Mouse (Mus musculus) kidney, postnatal 0 days (tissue): ENCODE measurements at regions not wholly inside any gene's neighbourhood (a gene's known extent, or its start where the extent isn't known, plus 50 kb on each side); places are given as distances from the start of the nearest gene placed in this dataset.

ENCODE experiments used
- ATAC-seq: fragments of 200-750 bp; cut with Nextera tagmentation; replicated peaks from 2 replicates; pipeline ENCODE4 v1.8.0; 2017; ENCODE audit warnings: low read depth, moderate number of reproducible peaks, moderate TSS enrichment, moderate library complexity; ENCODE audit not compliant: low FRiP score
- DNase-seq: peaks from one replicate; pipeline ENCODE4 v3.0.0-alpha.2; 2016; ENCODE audit warnings: low spot score
- H3K27ac ChIP-seq: fragments of 300-500 bp; sonication (generic); 2 replicates; pipeline ENCODE4 v1.5.1; 2014; ENCODE audit warnings: mild to moderate bottlenecking
- H3K27me3 ChIP-seq: fragments of 300-500 bp; sonication (generic); 2 replicates; pipeline ENCODE4 v1.6.1; 2014; ENCODE audit warnings: low read length, mixed read lengths; ENCODE audit not compliant: insufficient read depth
- H3K36me3 ChIP-seq: fragments of 300-500 bp; sonication (generic); 2 replicates; pipeline ENCODE4 v1.6.1; 2014; ENCODE audit warnings: low read length, mixed read lengths; ENCODE audit not compliant: insufficient read depth
- H3K4me1 ChIP-seq: fragments of 300-500 bp; sonication (generic); replicated peaks from 2 replicates; pipeline ENCODE4 v1.6.1; 2014; ENCODE audit warnings: antibody characterized with exemption, low read length, mixed read lengths; ENCODE audit not compliant: insufficient read depth
- H3K4me2 ChIP-seq: fragments of 300-500 bp; sonication (generic); 2 replicates; pipeline ENCODE4 v1.6.1; 2014; ENCODE audit warnings: mild to moderate bottlenecking, low read length, moderate library complexity, mixed read lengths
- H3K4me3 ChIP-seq: fragments of 300-500 bp; sonication (generic); replicated peaks from 2 replicates; pipeline ENCODE4 v1.5.1; 2014; ENCODE audit warnings: low read depth, low read length
- H3K9ac ChIP-seq: fragments of 300-500 bp; sonication (generic); 2 replicates; pipeline ENCODE4 v1.6.1; 2014; ENCODE audit warnings: low read depth, low read length
- H3K9me3 ChIP-seq: fragments of 300-500 bp; sonication (generic); replicated peaks from 2 replicates; pipeline ENCODE4 v1.6.1; 2016; ENCODE audit warnings: low read length, inconsistent platforms, mixed read lengths
- CTCF ChIP-seq: IDR thresholded peaks from 2 replicates; pipeline ENCODE4 v1.5.1; 2016; ENCODE audit warnings: antibody characterized with exemption, low read depth, mild to moderate bottlenecking, moderate library complexity
- WGBS: fragments of 180-500 bp; shearing (Covaris S2); extraction: QIAGEN DNeasy Blood & Tissue Kit; methylation state at CpG from one replicate; pipeline ENCODE4 v1.1.7; 2014; 5-methylcytosine and 5-hydroxymethylcytosine counted together

DNA sequence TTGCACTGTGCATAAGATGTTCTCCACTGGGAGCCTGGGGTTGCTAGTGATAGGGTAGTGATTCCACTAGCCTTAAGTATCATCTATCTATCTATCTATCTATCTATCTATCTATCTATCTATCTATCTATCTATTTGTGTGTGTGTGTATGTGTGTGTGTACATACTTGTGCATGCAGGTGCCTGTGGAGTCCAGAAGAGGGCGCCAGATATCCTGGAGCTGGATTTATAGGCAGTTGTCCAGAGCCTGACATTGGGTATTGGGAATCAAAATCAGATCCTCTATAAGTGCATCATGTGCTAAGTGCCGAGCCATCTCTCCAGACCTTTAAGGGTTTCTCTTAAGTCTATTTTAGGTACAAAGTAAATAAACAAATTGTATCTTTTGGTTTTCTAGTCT is 175.0 kb upstream of the Eif4g2 start:
- 82% methylated on average over 2 of the region's 2 CpGs for WGBS
- ATAC-seq, result no peak
- Histone ChIP-seq H3K4me1 (no peaks in the 10 kb centered on the region), H3K9me3 (no peaks in the 10 kb centered on the region), H3K9ac (no peak overlapping the region), H3K27ac (no peak overlapping the region), H3K27me3 (no peaks in the 10 kb centered on the region), H3K4me2 (no peak overlapping the region), H3K36me3 (no peaks in the 10 kb centered on the region), H3K4me3 (no peak overlapping the region)
- DNase-seq, result no peak
- peak; percentile 19; the same call in 1 of the 2 replicates for TF ChIP-seq CTCF

DNA sequence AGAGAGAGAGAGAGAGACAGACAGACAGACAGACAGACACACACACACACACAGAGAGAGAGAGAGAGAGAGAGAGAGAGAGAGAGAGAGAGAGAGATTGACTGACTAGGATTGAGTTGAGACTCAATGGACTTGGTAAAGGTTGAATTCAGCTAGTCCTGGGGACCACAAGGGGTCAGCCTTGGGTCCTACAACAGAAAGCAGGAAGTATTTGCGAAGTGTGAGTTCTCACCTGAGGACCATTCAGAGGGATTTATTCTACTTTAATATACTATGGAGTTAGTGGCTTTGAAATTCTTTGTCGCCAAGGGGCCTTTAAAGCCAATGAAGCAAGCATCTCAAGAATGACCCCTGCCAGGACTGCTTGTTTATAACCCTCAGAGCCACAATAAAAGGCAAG is 173.4 kb upstream of the Eif4g2 start:
- H3K9me3 ChIP-seq, result no peaks in the 10 kb centered on the region
- DNase-seq (no peak), ATAC-seq (no peak)
- H3K27me3 ChIP-seq, result no peaks in the 10 kb centered on the region
- WGBS, result 55% methylated on average over 2 of the region's 2 CpGs
- H3K4me2 ChIP-seq, result no peak overlapping the region
- no peak overlapping the region for H3K27ac ChIP-seq
- peak; percentile 51; the same call in 1 of the 2 replicates for TF ChIP-seq CTCF
- no peak overlapping the region for H3K4me3 ChIP-seq
- no peaks in the 10 kb centered on the region for H3K4me1 ChIP-seq
- H3K9ac ChIP-seq, result no peak overlapping the region
- no peaks in the 10 kb centered on the region for H3K36me3 ChIP-seq

DNA sequence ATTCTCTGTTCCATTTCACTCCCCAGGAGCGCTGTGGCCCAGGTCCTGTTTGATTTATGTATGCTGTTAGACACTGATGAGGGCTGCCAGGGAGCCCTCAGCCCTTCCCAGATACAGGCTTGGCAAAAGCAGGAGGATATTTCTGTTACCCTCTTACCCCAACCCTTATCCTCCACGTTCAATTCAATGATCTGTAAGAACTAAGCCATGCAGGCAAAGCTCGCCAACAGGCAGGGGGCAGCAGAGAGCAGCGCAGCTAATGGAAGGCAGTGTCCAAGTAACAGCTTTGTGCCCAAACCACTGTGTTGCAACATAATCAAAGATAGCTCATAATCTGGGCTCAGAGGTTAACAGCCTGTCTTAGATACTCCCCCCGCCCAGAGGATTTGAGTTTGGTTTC is 166.8 kb upstream of the Eif4g2 start:
- Histone ChIP-seq H3K4me2 (no peak overlapping the region), H3K27me3 (no peaks in the 10 kb centered on the region), H3K27ac (no peak overlapping the region), H3K4me1 (no peaks in the 10 kb centered on the region), H3K36me3 (no peaks in the 10 kb centered on the region), H3K9ac (no peak overlapping the region), H3K4me3 (no peak overlapping the region), H3K9me3 (no peaks in the 10 kb centered on the region)
- WGBS, result 25% methylated on average over 5 of the region's 5 CpGs
- DNase-seq (peak; percentile 67), ATAC-seq (no peak)
- peak; percentile 99 for TF ChIP-seq CTCF

DNA sequence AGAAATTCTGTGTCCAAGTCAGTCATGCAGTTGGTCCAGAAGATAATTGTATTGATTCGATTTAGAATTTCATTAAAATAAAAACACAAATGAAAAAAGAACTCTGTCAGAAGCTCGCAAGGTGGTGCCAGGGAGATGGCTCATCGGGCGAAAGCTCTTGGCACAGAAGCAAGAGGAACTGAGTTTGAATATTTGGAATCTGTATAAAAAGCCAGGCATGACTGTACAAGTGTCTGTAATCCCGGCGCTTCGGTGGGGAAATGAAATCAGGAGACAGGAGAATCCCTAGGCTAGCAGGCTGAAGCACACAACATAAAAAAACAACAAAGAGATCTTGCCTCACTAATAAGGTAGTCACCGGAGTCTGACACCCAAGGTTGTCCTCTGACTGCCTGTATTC is 162.7 kb upstream of the Eif4g2 start:
- no peaks in the 10 kb centered on the region for H3K27me3 ChIP-seq
- H3K9me3 ChIP-seq, result no peaks in the 10 kb centered on the region
- H3K4me2 ChIP-seq, result no peak overlapping the region
- H3K4me1 ChIP-seq, result no peaks in the 10 kb centered on the region
- no peak overlapping the region for H3K4me3 ChIP-seq
- DNase-seq (no peak), ATAC-seq (no peak)
- no peaks in the 10 kb centered on the region for H3K36me3 ChIP-seq
- 94% methylated on average over 8 of the region's 8 CpGs for WGBS
- H3K9ac ChIP-seq, result no peak overlapping the region
- H3K27ac ChIP-seq, result no peak overlapping the region
- TF ChIP-seq CTCF, result no peak

DNA sequence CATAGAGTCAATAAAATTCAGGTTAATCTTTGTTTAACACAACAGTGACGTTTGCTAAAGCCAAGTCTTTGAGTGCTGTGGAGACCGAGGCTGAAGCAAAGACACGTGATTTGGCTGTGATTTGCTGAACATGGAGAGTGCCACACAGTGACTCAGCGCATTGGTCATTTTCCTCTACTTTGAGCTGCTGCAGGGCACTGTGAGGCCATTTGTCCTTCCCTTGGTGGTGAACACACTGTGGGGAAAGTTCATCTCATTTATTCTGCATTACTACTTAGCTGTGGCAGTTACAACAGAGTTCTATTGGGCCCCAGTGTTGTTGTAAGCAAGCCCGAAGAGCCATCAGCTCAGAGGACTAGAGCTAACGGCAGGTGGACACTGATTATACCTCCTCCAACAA is 162.2 kb upstream of the Eif4g2 start:
- Histone ChIP-seq H3K9me3 (no peaks in the 10 kb centered on the region), H3K9ac (no peak overlapping the region), H3K4me2 (no peak overlapping the region), H3K4me3 (no peak overlapping the region), H3K27ac (no peak overlapping the region), H3K27me3 (no peaks in the 10 kb centered on the region), H3K36me3 (no peaks in the 10 kb centered on the region), H3K4me1 (no peaks in the 10 kb centered on the region)
- ATAC-seq (no peak), DNase-seq (no peak)
- WGBS, result 74% methylated on average over 6 of the region's 6 CpGs
- no peak for TF ChIP-seq CTCF

GRCm38 (mm10) chr7:111243831-111244230 is 161.0 kb upstream of the Eif4g2 start:
- H3K4me2 ChIP-seq, result no peak overlapping the region
- no peaks in the 10 kb centered on the region for H3K4me1 ChIP-seq
- no peaks in the 10 kb centered on the region for H3K9me3 ChIP-seq
- no peak overlapping the region for H3K27ac ChIP-seq
- DNase-seq (no peak), ATAC-seq (no peak)
- no peak overlapping the region for H3K4me3 ChIP-seq
- H3K36me3 ChIP-seq, result no peaks in the 10 kb centered on the region
- H3K9ac ChIP-seq, result no peak overlapping the region
- no peak for TF ChIP-seq CTCF
- no peaks in the 10 kb centered on the region for H3K27me3 ChIP-seq
- 63% methylated on average over 1 of the region's 1 CpGs for WGBS

GRCm38 (mm10) chr7:111242646-111243045 is 159.8 kb upstream of the Eif4g2 start:
- H3K4me1 ChIP-seq, result no peaks in the 10 kb centered on the region
- no peak for TF ChIP-seq CTCF
- H3K27ac ChIP-seq, result no peak overlapping the region
- no peak overlapping the region for H3K4me2 ChIP-seq
- DNase-seq, result no peak
- H3K9ac ChIP-seq, result no peak overlapping the region
- no peaks in the 10 kb centered on the region for H3K27me3 ChIP-seq
- no peak overlapping the region for H3K4me3 ChIP-seq
- 50% methylated on average over 10 of the region's 10 CpGs for WGBS
- ATAC-seq, result no peak
- no peaks in the 10 kb centered on the region for H3K36me3 ChIP-seq
- no peaks in the 10 kb centered on the region for H3K9me3 ChIP-seq
